In the genomic region with DNA sequence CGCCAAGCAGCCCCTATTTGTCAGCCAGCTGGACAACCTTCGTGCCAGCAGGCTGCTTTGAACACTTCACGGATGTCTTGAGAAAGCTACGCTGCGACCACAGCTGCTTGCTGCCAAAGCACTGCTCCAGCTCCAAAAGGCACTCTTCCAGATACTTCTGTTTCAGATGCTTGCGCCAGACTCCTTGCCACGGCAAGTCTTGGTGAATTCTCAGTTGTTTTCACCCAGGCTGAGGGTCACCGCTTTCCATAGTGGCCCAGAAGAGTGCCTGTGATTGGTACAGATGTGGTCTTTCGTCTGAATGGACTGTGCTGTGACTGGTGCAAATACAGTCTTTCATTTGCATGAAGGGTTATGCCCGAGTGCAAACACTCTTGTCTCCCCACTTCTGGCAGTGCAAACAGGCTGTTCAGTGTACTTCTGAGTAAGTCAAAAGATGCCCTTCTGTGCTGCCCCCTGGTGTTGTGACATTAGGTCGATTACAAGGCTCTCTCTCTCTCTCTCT, we compare ENCODE assay signal across 9 mouse cellular contexts. TPM values are rescaled to one million over a fixed set of nuclear protein-coding genes. Genes with fewer than 3 reads are reported as not detected.
DNase-seq lines count a peak whose midpoint lies in the region; ATAC-seq and TF ChIP-seq lines count a peak whose summit lies in the region.
"Had no signal": no experiment of that assay in that cellular context is flagged by ENCODE, and none has a peak within 500 bp of the region (broad histone marks: within the 10 kb centered on the region; RNA-seq: fewer than 3 reads in every experiment).

No protein-coding gene starts in this region.

- TF ChIP-seq RAD21 in MEL (IDR thresholded peaks at IDR 0.05; ENCODE audit: low read depth, low read length), result peak; percentile 13; the same call in 1 of the 2 replicates

- 0 out of 4 replicates have a peak, but pooled peaks cover 0 to 2% of the 10 kb centered on the region in 2 experiments for H3K4me1 ChIP-seq in MEL (ENCODE audit: control insufficient read depth in 1 of 2, insufficient read depth in 2 of 2, low read length in 2 of 2)
- no peaks in the 10 kb centered on the region for H3K4me1 ChIP-seq in kidney, embryonic 16.5 days (ENCODE audit: insufficient read depth, low read length)
- H3K4me1 ChIP-seq: forebrain, embryonic 12.5 days had no signal

- WGBS in kidney, embryonic 16.5 days, result 57% methylated on average over 11 of the region's 11 CpGs

- no peak for TF ChIP-seq EP300 in MEL (IDR thresholded peaks at IDR 0.05; ENCODE audit: low read depth in 1 of 2, low read length in 2 of 2)

- H3K27ac ChIP-seq in MEL (ENCODE audit: control insufficient read depth, low read depth, low read length), result no peak overlapping the region
- no peak overlapping the region for H3K27ac ChIP-seq in kidney, embryonic 16.5 days (ENCODE audit: low read length)
- H3K27ac ChIP-seq: forebrain, embryonic 12.5 days had no signal

- DNase-seq in frontal cortex, postnatal 25 days (ENCODE audit: low spot score in 2 of 2), result no peak
- peak; percentile 29 for DNase-seq in MEL (ENCODE audit: low read depth, low spot score)
- DNase-seq in gastrocnemius, postnatal 25 days, result peak; percentile 59
- no peak for DNase-seq in urinary bladder, adult 18-20 months (ENCODE audit: low spot score in 2 of 2)

- H3K4me3 ChIP-seq in MEL (ENCODE audit: control insufficient read depth in 1 of 2, insufficient read depth in 1 of 2, low read depth in 2 of 2, low read length in 2 of 2), result no peak overlapping the region
- no peak overlapping the region for H3K4me3 ChIP-seq in kidney, embryonic 16.5 days (ENCODE audit: low read length)
- H3K4me3 ChIP-seq: forebrain, embryonic 12.5 days had no signal

- H3K27me3 ChIP-seq in MEL (ENCODE audit: control insufficient read depth in 1 of 2, insufficient read depth in 2 of 2, low read length in 2 of 2), result no peaks in the 10 kb centered on the region; a peak in 2 of 4 replicates
- no peaks in the 10 kb centered on the region for H3K27me3 ChIP-seq in kidney, embryonic 16.5 days (ENCODE audit: insufficient read depth, low read length)
- H3K27me3 ChIP-seq: forebrain, embryonic 12.5 days had no signal

- no peaks in the 10 kb centered on the region for H3K36me3 ChIP-seq in MEL (ENCODE audit: control insufficient read depth in 1 of 2, insufficient read depth in 2 of 2, low read length in 2 of 2)
- no peaks in the 10 kb centered on the region for H3K36me3 ChIP-seq in kidney, embryonic 16.5 days (ENCODE audit: insufficient read depth, low read length)
- H3K36me3 ChIP-seq: forebrain, embryonic 12.5 days had no signal

- no peak for TF ChIP-seq POLR2A in MEL (IDR thresholded peaks at IDR 0.05; ENCODE audit: control insufficient read depth in 1 of 2, insufficient read depth in 1 of 2, low read depth in 1 of 2, low read length in 2 of 2, poor library complexity in 1 of 2)

- peak in 2 of 3 experiments; percentile 15 to 30; a peak in 2 of 6 replicates for TF ChIP-seq CTCF in MEL (IDR thresholded peaks at IDR 0.05 in 2 of 3, conservative IDR thresholded peaks at IDR 0.05 in 1 of 3; ENCODE audit: control insufficient read depth in 1 of 3, insufficient read depth in 1 of 3, low read depth in 2 of 3, low read length in 3 of 3, poor library complexity in 1 of 3, severe bottlenecking in 1 of 3)

- peak; percentile 55; the same call in 1 of the 2 replicates for ATAC-seq in frontal cortex, adult (ENCODE audit: low TSS enrichment)
- ATAC-seq in megakaryocyte, adult 5-6 weeks (ENCODE audit: poor library complexity, severe bottlenecking), result 0 out of 2 replicates have a peak, but pooled peaks have one; percentile 10
- ATAC-seq in kidney, embryonic 16.5 days (ENCODE audit: low FRiP score, low TSS enrichment), result no peak
- no peak for ATAC-seq in erythroid progenitor cell, adult 5-6 weeks (replicated peaks; ENCODE audit: low FRiP score, poor library complexity, severe bottlenecking)

- H3K9ac ChIP-seq in MEL (ENCODE audit: control insufficient read depth, low read depth, low read length, poor library complexity, severe bottlenecking), result no peak overlapping the region
- no peak overlapping the region for H3K9ac ChIP-seq in kidney, embryonic 16.5 days (replicated peaks; ENCODE audit: low read length)
- H3K9ac ChIP-seq: forebrain, embryonic 12.5 days had no signal

- no peaks in the 10 kb centered on the region for H3K9me3 ChIP-seq in MEL (replicated peaks; ENCODE audit: insufficient read depth, low read length)
- no peaks in the 10 kb centered on the region for H3K9me3 ChIP-seq in kidney, embryonic 16.5 days (ENCODE audit: low read length)
- H3K9me3 ChIP-seq: forebrain, embryonic 12.5 days had no signal

- no peak overlapping the region for H3K4me2 ChIP-seq in kidney, embryonic 16.5 days (replicated peaks; ENCODE audit: low read depth, low read length)
- H3K4me2 ChIP-seq: forebrain, embryonic 12.5 days had no signal

- H3K79me2 ChIP-seq in MEL (ENCODE audit: control insufficient read depth, insufficient read depth, low read length, poor library complexity), result no peaks in the 10 kb centered on the region

TF ChIP-seq in MEL, 35 proteins besides CTCF, POLR2A, EP300 and RAD21:
- TF ChIP-seq ZC3H11A (IDR thresholded peaks at IDR 0.05; ENCODE audit: low read depth, low read length), result peak; percentile 26; the same call in 1 of the 2 replicates
- TF ChIP-seq MXI1 (IDR thresholded peaks at IDR 0.05; ENCODE audit: low read depth, low read length), result no peak
- peak; percentile 33; the same call in 1 of the 2 replicates for TF ChIP-seq SMC3 (IDR thresholded peaks at IDR 0.05; ENCODE audit: low read depth, low read length)

RNA-seq across cellular contexts. Expression of a gene that starts 6.4 kb away (rescaled TPM):
- total RNA-seq in MEL (2012; rRNA removed), result 91.9 and 111 TPM in 2 replicates
- polyA plus RNA-seq in MEL (2012; ENCODE audit: insufficient read depth in 1 of 2, insufficient read length in 2 of 2, low read depth in 1 of 2, low replicate concordance in 2 of 2, missing spikeins in 1 of 2), result 10 to 100 TPM in 1 of 2 experiments, not detected in 1; 74.5 TPM
- total RNA-seq in gastrocnemius, postnatal 25 days (2021), result 10 to 100 TPM; 11.9 to 15.9 TPM
- 66.6 and 70.7 TPM in 2 replicates for total RNA-seq in megakaryocyte, adult 5-6 weeks (2015)
- 40.5 and 41.5 TPM in 2 replicates for total RNA-seq in megakaryocyte, adult 5-6 weeks (2017)
- polyA plus RNA-seq in kidney, embryonic 16.5 days (2015; fragmentation: Nextera tagmentation; extraction: Ambion mirVana), result 95.5 and 99.8 TPM in 2 replicates
- 39.0 and 45.0 TPM in 2 replicates for total RNA-seq in erythroid progenitor cell, adult 5-6 weeks (2015; ENCODE audit: low replicate concordance)
- 16.0 and 27.9 TPM in 2 replicates for total RNA-seq in erythroid progenitor cell, adult 5-6 weeks (2017; ENCODE audit: low replicate concordance)

RNA-seq across cellular contexts. Expression of a gene that starts 39.5 kb away (rescaled TPM):
- total RNA-seq in MEL (2012; rRNA removed), result 35.4 and 39.5 TPM in 2 replicates
- 100 to 1,000 TPM in 1 of 2 experiments, not detected in 1; 112 TPM for polyA plus RNA-seq in MEL (2012; ENCODE audit: insufficient read depth in 1 of 2, insufficient read length in 2 of 2, low read depth in 1 of 2, low replicate concordance in 2 of 2, missing spikeins in 1 of 2)
- total RNA-seq in gastrocnemius, postnatal 25 days (2021), result 100 to 1,000 TPM; 347 to 366 TPM
- 110 and 123 TPM in 2 replicates for total RNA-seq in megakaryocyte, adult 5-6 weeks (2015)
- 86.9 and 99.1 TPM in 2 replicates for total RNA-seq in megakaryocyte, adult 5-6 weeks (2017)
- 216 and 220 TPM in 2 replicates for polyA plus RNA-seq in kidney, embryonic 16.5 days (2015; fragmentation: Nextera tagmentation; extraction: Ambion mirVana)
- 73.2 and 89.3 TPM in 2 replicates for total RNA-seq in erythroid progenitor cell, adult 5-6 weeks (2015; ENCODE audit: low replicate concordance)
- 50.1 and 89.9 TPM in 2 replicates for total RNA-seq in erythroid progenitor cell, adult 5-6 weeks (2017; ENCODE audit: low replicate concordance)

RNA-seq across cellular contexts. Expression of a gene that starts 43.0 kb away (rescaled TPM):
- 4.4 and 4.9 TPM in 2 replicates for total RNA-seq in MEL (2012; rRNA removed)
- polyA plus RNA-seq in MEL (2012; ENCODE audit: insufficient read depth in 1 of 2, insufficient read length in 2 of 2, low read depth in 1 of 2, low replicate concordance in 2 of 2, missing spikeins in 1 of 2), result 1 to 10 TPM in 1 of 2 experiments, not detected in 1; 3.7 TPM
- total RNA-seq in gastrocnemius, postnatal 25 days (2021), result 1 to 10 TPM; 2.0 to 2.4 TPM
- 1.7 and 2.3 TPM in 2 replicates for total RNA-seq in megakaryocyte, adult 5-6 weeks (2015)
- 2.7 and 10.0 TPM in 2 replicates for total RNA-seq in megakaryocyte, adult 5-6 weeks (2017)
- polyA plus RNA-seq in kidney, embryonic 16.5 days (2015; fragmentation: Nextera tagmentation; extraction: Ambion mirVana), result 7.8 and 9.2 TPM in 2 replicates
- total RNA-seq in erythroid progenitor cell, adult 5-6 weeks (2015; ENCODE audit: low replicate concordance), result 0.42 and 1.1 TPM in 2 replicates
- 0.51 TPM in 1 of 2 replicates, not detected in the other for total RNA-seq in erythroid progenitor cell, adult 5-6 weeks (2017; ENCODE audit: low replicate concordance)

Comparison
In these comparisons a context has a peak if more than half of its experiments do, and no peak if none do; other contexts are left out.
1. ATAC-seq: peak in frontal cortex, adult (single experiment) and megakaryocyte, adult 5-6 weeks (single experiment); none in kidney, embryonic 16.5 days (single experiment) and erythroid progenitor cell, adult 5-6 weeks (single experiment).
2. DNase-seq: peak in MEL (single experiment) and gastrocnemius, postnatal 25 days (single experiment); none in frontal cortex, postnatal 25 days (0 of 2) and urinary bladder, adult 18-20 months (0 of 2).